In the genomic region with DNA sequence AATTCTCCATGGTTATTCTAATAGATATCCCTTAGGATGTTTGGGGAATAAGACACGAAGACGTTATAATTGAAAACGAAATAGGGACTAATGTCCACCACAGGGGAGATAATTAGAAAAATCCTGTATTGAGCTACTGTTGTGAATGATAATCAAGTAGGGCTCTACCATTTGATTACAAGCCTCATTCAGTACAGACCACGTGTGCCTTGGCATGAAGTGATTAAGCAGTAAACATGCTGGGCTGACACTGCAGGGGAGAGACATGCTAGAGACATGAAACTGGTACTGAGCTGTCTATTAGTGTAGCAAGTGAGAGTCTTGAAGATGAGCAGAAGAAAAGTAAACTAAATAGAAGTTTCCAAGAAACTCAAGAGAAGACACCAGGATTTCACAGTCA, we compare ENCODE assay signal across 23 mouse cellular contexts.
"Had no signal": no experiment of that assay in that cellular context is flagged by ENCODE, and none has a peak within 500 bp of the region (broad histone marks: within the 10 kb centered on the region; RNA-seq: fewer than 3 reads in every experiment).

No protein-coding gene starts in this region.

- DNase-seq: forebrain, postnatal 0 days; gastrocnemius, postnatal 14 days; gastrocnemius, postnatal 36 days; heart, adult 11 months; heart, adult 2 months; heart, postnatal 14 days; heart, postnatal 36 days; kidney, adult 11 months; kidney, adult 8-10 months; kidney, postnatal 10 days; kidney, postnatal 25 days; kidney, postnatal 4 days; liver had no signal

- H3K9ac ChIP-seq: forebrain, postnatal 0 days; heart, embryonic 13.5 days; heart, embryonic 15.5 days; limb, embryonic 12.5 days had no signal

- H3K36me3 ChIP-seq: heart, embryonic 13.5 days; heart, embryonic 15.5 days; limb, embryonic 10.5 days; limb, embryonic 12.5 days had no signal

- H3K4me2 ChIP-seq: heart, embryonic 11.5 days; heart, embryonic 13.5 days; heart, embryonic 15.5 days; limb, embryonic 12.5 days; liver, embryonic 11.5 days had no signal

- H3K27ac ChIP-seq: heart, adult 2 months; heart, embryonic 13.5 days; heart, embryonic 15.5 days; layer of hippocampus, adult 2 months; left cerebral cortex, adult 2 months; limb, embryonic 10.5 days; limb, embryonic 12.5 days had no signal

- ATAC-seq: forebrain, postnatal 0 days; hindbrain, embryonic 16.5 days; intestine, embryonic 16.5 days had no signal

- H3K4me3 ChIP-seq: heart, adult 2 months; heart, embryonic 13.5 days; heart, embryonic 15.5 days; layer of hippocampus, adult 2 months; left cerebral cortex, adult 2 months; limb, embryonic 10.5 days; limb, embryonic 12.5 days had no signal

- H3K4me1 ChIP-seq: heart, embryonic 13.5 days; heart, embryonic 15.5 days; limb, embryonic 10.5 days; limb, embryonic 12.5 days had no signal

- H3K9me3 ChIP-seq: heart, embryonic 13.5 days; heart, embryonic 15.5 days; limb, embryonic 10.5 days; limb, embryonic 12.5 days had no signal

- H3K27me3 ChIP-seq: heart, embryonic 13.5 days; heart, embryonic 15.5 days; limb, embryonic 12.5 days had no signal
